Mouse (Mus musculus) frontal cortex, adult (tissue): ENCODE results near the gene Zfp78.
"Not testable (repeated sequence)": the region's sequence is repeated elsewhere in the genome, so short reads cannot be mapped to it uniquely, and the experiment has no call there.

ENCODE experiments used
- ATAC-seq: cut with Nextera tagmentation; 2 replicates; pipeline ENCODE4 v1.9.2; 2017; ENCODE audit warnings: mild to moderate bottlenecking, moderate library complexity, mixed read lengths; ENCODE audit not compliant: low TSS enrichment

Zfp78 gene

DNA sequence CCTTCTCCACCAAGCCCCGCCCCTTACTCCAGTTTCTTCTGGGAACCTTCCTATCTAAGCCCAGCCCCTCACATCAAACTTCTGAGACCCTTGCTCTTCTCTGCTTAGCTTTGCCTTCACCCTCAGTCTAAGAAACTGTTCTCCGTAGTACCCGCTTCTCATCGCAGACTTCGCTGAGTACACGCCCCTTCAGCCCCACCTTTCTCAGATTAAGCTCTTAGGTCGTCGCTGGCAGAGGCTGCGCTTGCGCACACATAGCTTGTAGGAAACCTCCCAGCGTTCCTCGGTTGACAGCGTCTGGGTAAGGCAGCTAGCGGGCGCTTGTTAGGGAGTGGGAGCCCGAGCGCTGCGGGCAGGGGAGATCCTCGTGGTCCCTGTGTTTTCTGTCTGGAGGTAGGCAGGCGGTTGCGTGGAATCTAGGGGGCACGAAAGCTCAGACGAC is at the start of gene Zfp78:
TSS of gene Zfp78 (plus strand) at position 234 of the 442 bp plus-strand sequence.
- ATAC-seq = peak; percentile 80

DNA sequence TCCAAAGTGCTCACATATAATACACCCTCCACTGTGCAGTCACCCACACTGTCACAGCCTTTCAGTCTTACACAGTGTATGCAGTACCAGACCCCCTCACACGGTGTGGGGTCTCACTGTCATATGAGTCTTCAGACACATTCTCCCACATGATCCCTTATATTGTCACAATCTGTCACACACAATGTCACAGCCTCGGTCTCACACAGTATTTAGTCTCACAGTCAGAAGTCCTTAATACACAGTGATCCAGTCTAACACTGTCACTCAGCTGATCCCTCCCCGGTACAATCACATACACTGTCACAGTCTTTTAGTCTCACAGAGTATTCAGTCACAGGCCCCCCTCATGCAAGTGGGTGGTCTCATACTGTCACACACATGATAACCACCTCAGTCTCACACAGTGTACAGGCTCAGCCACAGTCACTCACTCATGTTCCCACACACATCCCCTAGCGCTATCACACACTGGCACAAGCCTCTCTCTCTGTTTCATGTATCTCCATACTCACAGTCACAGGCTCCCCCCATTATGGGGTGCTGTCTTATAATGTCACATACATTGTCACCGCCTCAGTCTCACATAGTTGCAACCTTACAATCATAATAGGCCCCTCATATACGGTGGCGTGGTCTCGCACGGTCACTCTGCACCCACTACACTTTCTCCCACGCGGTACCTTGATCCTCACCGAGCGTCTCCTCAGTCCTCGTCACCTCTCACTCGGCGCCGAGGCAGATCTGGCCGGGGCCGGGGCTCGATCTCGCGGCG is 32.4 kb upstream of the Zfp78 start:
- peak; percentile 73 for ATAC-seq

GRCm38 (mm10) chr7:6331233-6331956 is 31.7 kb upstream of the Zfp78 start, which contains the start of gene Zfp583:
Zfp583 (minus strand) TSS chr7:6331285.
- peak; percentile 97 for ATAC-seq

- no peak for ATAC-seq
These were observed 23.2 kb upstream of the Zfp78 start for GRCm38 (mm10) chr7:6339865-6340264.

DNA sequence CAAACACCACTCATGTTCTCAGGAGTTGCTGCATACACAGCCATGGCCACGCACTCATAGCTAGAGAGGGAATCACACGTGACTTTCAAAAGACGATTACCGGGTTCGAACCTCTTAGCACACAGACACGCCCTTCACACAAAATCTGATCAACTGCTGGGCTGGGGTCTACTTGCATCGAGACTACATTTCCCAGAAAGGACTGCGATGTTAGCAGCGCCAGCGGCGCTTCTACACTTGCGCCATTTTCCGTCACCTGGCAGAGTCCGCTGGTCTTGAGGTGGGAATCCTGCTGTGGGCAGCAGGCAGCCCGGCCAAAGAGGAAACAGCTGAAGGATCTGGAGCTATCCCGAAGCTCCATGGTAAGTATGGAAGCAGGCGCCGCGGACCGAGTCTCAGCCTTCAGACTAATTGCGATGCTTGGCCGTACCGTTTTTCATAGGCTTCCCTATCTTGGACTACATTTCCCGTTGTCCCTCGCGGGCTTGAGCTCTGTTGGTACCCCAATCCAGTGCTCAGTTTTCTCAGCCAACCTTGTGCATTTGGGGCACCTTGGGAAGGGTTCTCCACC is 19.5 kb upstream of the Zfp78 start, which contains the start of gene Gm3854:
TSS of gene Gm3854 (plus strand) at position 259 of the 571 bp plus-strand sequence.
- peak; percentile 100 for ATAC-seq

DNA sequence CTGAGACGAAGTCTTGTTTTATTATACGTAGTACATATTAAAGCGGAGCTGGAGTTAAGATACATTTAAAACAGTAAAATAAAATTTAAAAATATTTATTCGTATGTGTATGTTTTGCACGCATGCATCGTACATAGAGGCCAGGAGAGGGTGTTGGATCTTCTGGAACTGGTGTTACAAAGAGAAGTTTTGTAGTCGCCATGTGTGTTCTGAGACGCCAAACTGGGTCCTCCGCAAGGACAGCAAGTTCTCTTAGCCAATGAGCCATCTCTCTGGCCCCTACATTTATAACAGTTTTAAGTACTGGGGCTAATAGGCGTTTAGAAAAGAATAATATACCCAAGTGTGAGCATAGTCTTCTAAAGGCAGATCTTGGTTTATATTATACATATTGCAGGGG is 19.0 kb upstream of the Zfp78 start:
- ATAC-seq = no peak

GRCm38 (mm10) chr7:6358121-6358520 is 5.0 kb upstream of the Zfp78 start:
- ATAC-seq = no peak

GRCm38 (mm10) chr7:6358937-6359590 is 4.0 kb upstream of the Zfp78 start:
- ATAC-seq = no peak

- ATAC-seq = no peak
These were observed 2.5 kb upstream of the Zfp78 start for GRCm38 (mm10) chr7:6360477-6361060.

DNA sequence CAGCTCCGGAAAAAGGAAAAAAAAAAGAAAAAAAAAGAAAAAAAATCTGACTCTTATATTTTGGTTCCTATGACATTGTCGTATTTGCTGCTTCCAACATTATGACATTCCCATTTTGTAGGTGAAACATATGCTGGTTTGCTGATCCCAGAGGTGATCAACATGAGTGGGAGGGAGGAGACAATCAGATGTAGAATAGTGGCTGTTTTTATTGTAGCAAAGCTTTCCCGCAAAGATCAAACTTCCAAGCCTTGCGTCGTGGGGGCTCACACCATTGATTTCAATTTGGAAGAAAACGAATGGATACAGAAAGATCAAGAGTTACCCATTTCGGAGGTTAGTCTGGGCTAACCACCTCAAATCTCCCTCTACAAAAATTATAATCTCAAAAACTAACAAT is 1.3 kb upstream of the Zfp78 start:
- ATAC-seq = no peak

GRCm38 (mm10) chr7:6362268-6363046 is 623 bp upstream of the Zfp78 start:
- peak; percentile 84 for ATAC-seq

GRCm38 (mm10) chr7:6364761-6365160 is 1.7 kb downstream of the Zfp78 start:
- no peak for ATAC-seq

DNA sequence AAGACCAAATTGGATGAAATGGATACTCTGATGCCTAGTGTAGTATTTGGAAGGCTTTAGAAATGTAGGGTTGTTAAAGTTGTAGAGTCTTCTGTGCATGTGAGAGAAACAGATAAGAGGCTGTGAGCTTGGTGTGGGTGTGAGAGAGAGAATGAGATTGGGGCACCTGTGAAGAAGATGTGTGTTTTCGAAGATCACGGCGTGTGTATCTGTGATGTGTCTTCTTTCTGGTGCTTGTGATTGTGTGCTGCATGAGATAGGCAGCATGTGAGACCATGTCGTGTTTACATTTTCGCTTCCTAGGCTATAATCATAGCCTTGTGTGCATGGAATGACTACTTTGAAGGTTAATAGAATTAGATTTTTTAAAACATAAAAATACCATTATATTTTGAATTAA is 4.1 kb downstream of the Zfp78 start:
- no peak for ATAC-seq

DNA sequence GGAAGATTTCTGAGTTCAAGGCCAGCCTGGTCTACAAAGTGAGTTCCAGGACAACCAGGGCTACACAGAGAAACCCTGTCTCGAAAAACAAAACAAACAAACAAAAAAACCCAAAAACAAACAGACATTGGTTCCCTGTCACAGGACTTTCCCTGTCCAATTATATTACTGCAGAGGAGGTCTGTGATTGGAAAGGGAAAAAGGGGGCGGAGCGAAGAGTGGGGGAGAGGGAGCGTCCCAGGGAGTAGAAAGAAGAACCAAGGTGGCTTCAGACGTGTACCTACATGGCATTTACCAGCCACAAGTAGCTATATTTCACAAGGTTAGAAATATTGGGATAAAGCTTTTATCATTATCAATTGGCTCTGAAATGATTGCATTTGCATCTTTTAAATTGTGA is 5.1 kb downstream of the Zfp78 start:
- ATAC-seq = not testable (repeated sequence)

DNA sequence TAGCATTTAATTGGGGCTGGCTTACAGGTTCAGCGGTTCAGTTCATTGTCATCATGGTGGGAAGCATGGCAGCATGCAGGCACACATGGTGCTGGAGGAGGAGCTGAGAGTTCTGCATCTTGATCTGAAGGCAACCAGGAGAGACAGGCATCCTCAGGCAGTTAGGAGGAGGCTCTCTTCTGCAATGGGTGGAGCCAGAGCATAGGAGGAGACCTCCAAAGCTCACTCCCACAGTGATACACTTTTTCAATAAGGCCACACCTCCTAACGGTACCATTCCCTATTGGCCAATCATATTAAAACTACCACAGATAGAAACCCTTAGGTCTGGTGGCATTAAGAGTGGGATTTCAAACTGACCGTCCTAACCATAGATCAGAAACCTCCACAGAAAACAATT is 6.4 kb downstream of the Zfp78 start:
- no peak for ATAC-seq

DNA sequence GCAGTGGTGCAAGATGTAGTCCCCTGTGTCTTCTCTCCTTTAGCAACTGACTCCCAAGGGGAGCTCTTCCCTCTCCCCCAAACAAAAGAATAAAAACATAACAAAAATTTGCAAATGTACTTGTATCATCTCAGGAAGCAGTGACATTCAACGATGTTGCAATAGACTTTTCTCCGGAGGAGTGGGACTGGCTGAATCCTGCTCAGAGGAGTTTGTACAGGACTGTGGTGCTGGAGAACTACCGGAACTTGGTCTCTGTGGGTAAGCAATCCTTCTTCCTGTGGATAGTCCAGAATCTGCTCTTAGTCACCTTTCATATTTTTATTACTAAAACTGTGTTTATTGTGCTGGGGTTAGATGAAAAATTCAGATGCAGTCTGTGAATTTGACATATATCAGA is 9.9 kb downstream of the Zfp78 start:
- ATAC-seq = no peak

GRCm38 (mm10) chr7:6378441-6378840 is 15.4 kb downstream of the Zfp78 start:
- ATAC-seq = peak; percentile 76

GRCm38 (mm10) chr7:6381431-6381830 is 18.4 kb downstream of the Zfp78 start:
- ATAC-seq = no peak

GRCm38 (mm10) chr7:6383044-6383455 is 20.0 kb downstream of the Zfp78 start, which contains the start of gene Zfp28:
Zfp28 (plus strand) TSS chr7:6383295.
- peak; percentile 89 for ATAC-seq

DNA sequence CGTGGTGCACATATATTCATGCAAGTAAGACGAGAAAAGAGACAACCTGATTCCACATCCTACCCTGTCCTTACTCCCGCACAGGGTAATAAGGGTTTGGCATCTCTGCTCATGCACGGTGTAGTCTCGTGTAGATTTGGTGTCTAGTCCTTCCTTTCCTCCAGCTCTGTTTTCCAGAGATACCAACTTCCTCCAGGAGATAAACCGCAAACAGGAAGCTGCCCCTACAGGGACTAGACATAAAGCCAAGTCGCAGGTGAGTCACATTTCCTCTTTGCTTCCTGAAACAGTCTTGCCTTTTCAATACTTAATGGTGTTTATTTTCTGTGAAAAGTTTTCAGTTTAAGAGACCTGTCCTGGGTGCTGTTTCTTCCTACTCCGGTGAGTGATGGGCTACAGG is 20.9 kb downstream of the Zfp78 start:
- ATAC-seq = no peak

- peak; percentile 72; the same call in 1 of the 2 replicates for ATAC-seq
These were observed 23.9 kb downstream of the Zfp78 start for GRCm38 (mm10) chr7:6386995-6387394.
